Mouse (Mus musculus): Measurements from ENCODE around the gene Nbea.

Nbea gene

GRCm38 (mm10) chr3:55782056-55782687 is 401.3 kb downstream of the Nbea start, which contains the start of gene Mab21l1:
Mab21l1 (plus strand) TSS chr3:55782510.
- no peak for DNase-seq

- DNase-seq, result no peak
These were observed 402.0 kb downstream of the Nbea start for GRCm38 (mm10) chr3:55781429-55782055.

- no peak for DNase-seq
These were observed 403.1 kb downstream of the Nbea start for GRCm38 (mm10) chr3:55780120-55781070.

GRCm38 (mm10) chr3:55778764-55779730 is 404.5 kb downstream of the Nbea start:
- DNase-seq, result no peak

GRCm38 (mm10) chr3:55777501-55777900 is 406.0 kb downstream of the Nbea start:
- no peak for DNase-seq

- no peak for DNase-seq
These were observed 407.7 kb downstream of the Nbea start for GRCm38 (mm10) chr3:55775753-55776152.

GRCm38 (mm10) chr3:55775245-55775644 is 408.3 kb downstream of the Nbea start:
- DNase-seq, result no peak

GRCm38 (mm10) chr3:55774203-55774602 is 409.3 kb downstream of the Nbea start:
- no peak for DNase-seq

- DNase-seq, result no peak
These were observed 414.2 kb downstream of the Nbea start for GRCm38 (mm10) chr3:55769308-55769707.

GRCm38 (mm10) chr3:55768654-55769053 is 414.8 kb downstream of the Nbea start:
- DNase-seq, result no peak

- DNase-seq, result no peak
These were observed 419.9 kb downstream of the Nbea start for GRCm38 (mm10) chr3:55763591-55763990.

GRCm38 (mm10) chr3:55758297-55758696 is 425.2 kb downstream of the Nbea start:
- no peak for DNase-seq

- peak; percentile 35 for DNase-seq
These were observed 426.8 kb downstream of the Nbea start for GRCm38 (mm10) chr3:55756602-55757190.

GRCm38 (mm10) chr3:55755805-55756601 is 427.5 kb downstream of the Nbea start:
- peak; percentile 6 for DNase-seq

- no peak for DNase-seq
These were observed 428.4 kb downstream of the Nbea start for GRCm38 (mm10) chr3:55754981-55755608.

GRCm38 (mm10) chr3:55753872-55754271 is 429.6 kb downstream of the Nbea start:
- no peak for DNase-seq

GRCm38 (mm10) chr3:55752558-55752957 is 430.9 kb downstream of the Nbea start:
- DNase-seq, result no peak

GRCm38 (mm10) chr3:55751363-55751762 is 432.1 kb downstream of the Nbea start:
- no peak for DNase-seq

- DNase-seq, result no peak
These were observed 432.9 kb downstream of the Nbea start for GRCm38 (mm10) chr3:55750445-55751065.

GRCm38 (mm10) chr3:55743885-55744284 is 439.6 kb downstream of the Nbea start:
- DNase-seq, result no peak

Data from lung, postnatal 36 days (tissue).